ENCODE assay signal across 8 mouse cellular contexts in the genomic region with DNA sequence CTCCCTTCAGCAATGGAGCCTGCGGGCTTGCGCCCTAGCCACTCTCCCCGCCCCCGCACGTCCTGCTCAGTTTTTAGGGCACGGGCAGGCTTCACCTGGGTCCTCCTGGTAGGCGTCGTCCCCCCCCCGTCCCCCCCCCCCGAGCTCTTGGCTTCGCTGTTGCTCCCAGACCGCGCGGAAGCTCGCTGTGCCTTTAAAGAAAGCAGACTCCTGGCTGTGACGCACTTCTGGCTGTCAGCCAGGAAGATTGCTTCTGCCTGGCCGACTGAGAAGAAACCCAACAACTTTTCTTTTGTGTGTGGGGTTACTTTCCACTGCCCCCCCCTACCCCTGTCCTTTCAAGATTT. TPM values are rescaled to one million over a fixed set of nuclear protein-coding genes. Genes with fewer than 3 reads are reported as not detected.
DNase-seq lines count a peak whose midpoint lies in the region; ATAC-seq and TF ChIP-seq lines count a peak whose summit lies in the region.

No protein-coding gene starts in this region.

- peak; percentile 73 for DNase-seq in Patski (ENCODE audit: low read depth, low spot score)
- DNase-seq in cerebellum, postnatal 25 days: peak; percentile 89 to 92
- peak; percentile 95 for DNase-seq in gastrocnemius, adult 2 months
- peak; percentile 78 for DNase-seq in left cerebral cortex, adult 11 months (ENCODE audit: low spot score)
- peak; percentile 94 for DNase-seq in lung, postnatal 25 days (ENCODE audit: low spot score)
- DNase-seq in retina, postnatal 1 day: peak; percentile 97
- peak; percentile 85 for DNase-seq in urinary bladder, postnatal 25 days (ENCODE audit: low spot score)

- no peaks in the 10 kb centered on the region for H3K9me3 ChIP-seq in hindbrain, embryonic 15.5 days

- intact Hi-C loops in gastrocnemius, adult 2 months (cut with DNase I): loop anchor here (2.0 to 5.0 kb wide), 2 partner anchors 36 to 133 kb away; a partner anchor contains a TSS

- no peak for TF ChIP-seq CTCF in Patski (IDR thresholded peaks at IDR 0.05)
- TF ChIP-seq CTCF in gastrocnemius, adult 2 months (IDR thresholded peaks at IDR 0.05): no peak

- H3K4me3 ChIP-seq in gastrocnemius, adult 2 months: peak overlapping the region; percentile 94
- H3K4me3 ChIP-seq in hindbrain, embryonic 15.5 days: peak overlapping the region; percentile 59

- no peaks in the 10 kb centered on the region for H3K27me3 ChIP-seq in Patski
- H3K27me3 ChIP-seq in hindbrain, embryonic 15.5 days: no peaks in the 10 kb centered on the region

- H3K4me1 ChIP-seq in hindbrain, embryonic 15.5 days (replicated peaks): peaks cover 50% of the 10 kb centered on the region

- no peaks in the 10 kb centered on the region for H3K36me3 ChIP-seq in hindbrain, embryonic 15.5 days

- peak overlapping the region; percentile 98 for H3K27ac ChIP-seq in gastrocnemius, adult 2 months
- peak overlapping the region; percentile 99 for H3K27ac ChIP-seq in hindbrain, embryonic 15.5 days (replicated peaks)

- CTCF ChIA-PET in Patski (lab: Charles Lee): interaction anchor here (0.7 kb wide), 1 partner anchor 11 kb away, joined by 3 read pairs; no protein-coding TSS in a partner anchor

- peak; percentile 37 for ATAC-seq in Patski
- ATAC-seq in hindbrain, embryonic 15.5 days (ENCODE audit: low FRiP score, low read depth): peak; percentile 66

- in situ Hi-C loops in Patski (cut with MboI; ENCODE audit: low pct_unique_long_range_greater_than_20kb): no loop called here

- H3K4me2 ChIP-seq in hindbrain, embryonic 15.5 days: peak overlapping the region; percentile 77

- 0% methylated on average over 12 of the region's 17 CpGs for WGBS in hindbrain, embryonic 15.5 days

- H3K9ac ChIP-seq in hindbrain, embryonic 15.5 days: peak overlapping the region; percentile 84

- POLR2A ChIA-PET in Patski (lab: Charles Lee): interaction anchor here (0.9 to 1.5 kb wide), 3 partner anchors 9 to 40 kb away, joined by 3 read pairs; no protein-coding TSS in a partner anchor

RNA-seq across cellular contexts. Expression of a gene that starts 36.5 kb away (rescaled TPM):
- polyA plus RNA-seq in Patski (2021): 156 TPM
- total RNA-seq in gastrocnemius, adult 2 months (2021): 10 to 100 TPM; 47.1 to 53.6 TPM
- 43.3 and 46.5 TPM in 2 replicates for polyA plus RNA-seq in hindbrain, embryonic 15.5 days (2015; fragmentation: Nextera tagmentation; extraction: Ambion mirVana)

RNA-seq across cellular contexts. Expression of a gene that starts 36.7 kb away (rescaled TPM):
- polyA plus RNA-seq in Patski (2021): 6.0 TPM
- 1 to 10 TPM; 4.1 to 4.2 TPM for total RNA-seq in gastrocnemius, adult 2 months (2021)
- polyA plus RNA-seq in hindbrain, embryonic 15.5 days (2015; fragmentation: Nextera tagmentation; extraction: Ambion mirVana): 12.5 and 15.2 TPM in 2 replicates

RNA-seq across cellular contexts. Expression of a gene that starts 48.1 kb away (rescaled TPM):
- polyA plus RNA-seq in Patski (2021): 2.4 TPM
- total RNA-seq in gastrocnemius, adult 2 months (2021): 1 to 10 TPM; 1.9 to 2.3 TPM
- polyA plus RNA-seq in hindbrain, embryonic 15.5 days (2015; fragmentation: Nextera tagmentation; extraction: Ambion mirVana): 4.7 and 5.4 TPM in 2 replicates

Comparison
In these comparisons a context has a peak if more than half of its experiments do, and no peak if none do; other contexts are left out.
1. Peak in every context shown above with its lines: DNase-seq, ATAC-seq, H3K4me3 ChIP-seq and H3K27ac ChIP-seq.